Mouse (Mus musculus) 416B (cell line): ENCODE results near the gene H2afb2.

Source experiments
- DNase-seq: peaks from one replicate; pipeline ENCODE4 v3.0.0; 2011; ENCODE audit warnings: low read depth

H2afb2 gene

DNA sequence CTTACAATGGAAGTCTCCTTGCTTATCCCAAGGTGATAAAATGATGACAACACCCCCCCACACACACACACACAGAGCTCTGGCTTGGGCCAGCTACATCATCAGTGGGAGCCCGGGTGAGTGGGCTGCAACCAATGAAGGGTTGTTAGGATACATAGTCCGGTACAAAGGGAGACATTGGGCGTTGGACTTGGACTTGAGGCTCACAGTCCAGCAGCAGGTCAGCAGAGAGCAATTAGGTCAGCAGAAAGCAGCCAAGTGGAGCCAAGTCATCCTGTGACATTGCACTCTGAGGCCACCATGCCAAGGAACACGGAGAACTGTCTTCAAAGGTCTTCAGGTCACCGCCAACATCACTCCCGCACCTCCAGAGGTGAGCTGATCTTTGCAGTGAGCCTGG lies at the start of gene H2afb2:
Gene H2afb2, plus strand, starts transcription at position 301 of the 400 bp plus-strand sequence.
- DNase-seq: no peak
